Mouse (Mus musculus): ENCODE results near the gene Srsf4.

Srsf4 gene

DNA sequence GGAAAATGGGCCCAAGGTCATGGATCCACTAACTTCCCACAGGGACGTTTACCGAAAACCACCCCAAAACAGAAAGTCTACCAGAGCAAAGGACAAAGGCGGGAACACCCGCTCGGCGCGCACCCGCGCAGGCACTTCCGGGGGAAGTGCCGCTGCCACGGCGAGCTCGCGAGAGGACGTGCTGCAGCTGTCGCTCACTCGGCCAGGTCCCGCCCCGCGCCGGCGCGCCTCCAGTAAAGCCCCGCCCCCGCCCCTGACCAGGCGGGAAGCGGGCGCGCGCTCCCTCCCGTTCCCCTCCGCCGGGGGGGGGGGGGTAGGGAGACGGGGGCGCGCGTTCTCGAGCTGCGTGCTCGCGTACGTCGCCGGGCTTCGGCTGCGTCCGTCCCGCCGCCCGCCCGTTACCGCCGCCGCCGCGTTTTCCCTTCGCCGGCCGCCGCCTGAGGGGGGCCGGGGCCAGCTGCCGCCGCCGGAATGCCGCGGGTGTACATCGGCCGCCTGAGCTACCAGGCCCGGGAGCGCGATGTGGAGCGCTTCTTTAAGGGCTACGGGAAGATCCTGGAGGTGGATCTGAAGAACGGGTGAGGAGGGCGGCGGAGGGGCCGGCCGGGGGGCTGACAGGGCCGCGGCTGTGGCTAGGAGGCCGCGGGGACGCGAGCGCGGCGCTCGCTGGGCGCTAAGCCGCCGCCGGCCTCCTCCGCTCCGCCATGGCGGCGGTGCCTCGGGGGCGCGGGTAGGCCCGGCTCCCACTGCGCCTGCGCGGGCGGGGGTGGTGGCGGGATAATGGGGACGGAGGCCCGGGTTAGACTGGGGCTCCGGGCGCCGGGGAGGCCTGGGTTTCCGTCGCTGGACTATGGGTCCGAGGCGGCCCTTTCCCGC is at the start of gene Srsf4:
Gene Srsf4, plus strand, starts transcription at position 325 of the 876 bp plus-strand sequence.
- peak; percentile 91 for DNase-seq (ENCODE audit: low spot score)

DNA sequence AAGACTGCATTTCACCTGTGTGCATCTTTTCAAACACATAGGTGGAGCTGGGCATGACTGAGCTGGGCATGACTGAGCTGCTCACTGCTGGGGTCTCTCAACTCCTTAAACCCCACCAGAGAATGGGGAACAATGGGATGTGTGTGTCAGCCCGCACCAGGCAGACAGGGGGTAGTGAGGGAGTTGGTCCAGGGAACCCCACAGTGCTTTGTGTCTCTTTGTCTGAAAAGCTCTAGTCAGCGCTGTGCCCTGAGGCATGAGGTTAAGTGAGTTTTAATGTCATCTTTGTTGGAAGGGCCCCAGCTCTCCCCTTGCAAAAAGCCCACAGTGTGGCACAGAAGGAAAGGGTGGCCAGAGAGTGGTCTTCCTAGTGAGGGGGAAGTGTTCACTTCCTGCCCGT is 48.5 kb upstream of the Srsf4 start:
- no peak for DNase-seq (ENCODE audit: low spot score)

DNA sequence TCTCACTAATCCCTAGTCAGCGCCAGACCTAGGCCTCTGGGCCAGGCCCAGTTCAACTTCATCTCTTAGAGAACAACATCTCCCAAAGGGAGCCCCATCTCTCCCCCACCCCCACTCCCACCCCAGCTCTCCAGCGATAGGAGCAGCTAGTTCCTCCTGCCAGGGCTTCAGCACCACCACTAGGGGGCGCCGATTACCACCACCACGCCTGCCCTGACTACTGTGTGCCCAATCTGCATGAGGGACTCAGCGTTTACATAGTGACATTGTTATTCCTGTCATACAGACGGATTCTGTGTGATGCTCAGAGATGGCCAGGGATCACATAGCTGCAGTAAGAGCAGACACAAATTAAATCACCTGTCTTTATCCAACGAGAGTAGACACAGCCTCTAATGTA is 47.6 kb upstream of the Srsf4 start:
- DNase-seq (ENCODE audit: low spot score) = no peak

DNA sequence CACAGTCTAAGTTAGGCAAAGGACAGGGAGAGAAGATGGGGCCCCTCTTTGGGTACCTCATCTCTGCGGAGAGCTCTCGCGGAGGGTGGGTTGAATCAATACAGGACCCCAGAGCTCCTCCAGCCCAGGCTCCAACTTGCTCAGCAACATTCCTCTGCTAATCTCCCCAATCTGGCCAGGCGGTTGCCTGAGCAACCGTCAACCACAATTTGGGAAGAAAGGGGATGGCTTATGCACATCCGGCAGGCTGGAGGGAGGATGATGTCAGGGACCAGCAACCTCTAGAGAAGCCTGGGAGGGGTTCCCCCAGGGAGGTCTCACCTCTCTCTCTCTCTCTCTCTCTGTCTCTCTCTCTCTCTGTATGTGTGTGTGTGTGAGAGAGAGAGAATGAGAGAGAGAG is 46.5 kb upstream of the Srsf4 start:
- no peak for DNase-seq (ENCODE audit: low spot score)

DNA sequence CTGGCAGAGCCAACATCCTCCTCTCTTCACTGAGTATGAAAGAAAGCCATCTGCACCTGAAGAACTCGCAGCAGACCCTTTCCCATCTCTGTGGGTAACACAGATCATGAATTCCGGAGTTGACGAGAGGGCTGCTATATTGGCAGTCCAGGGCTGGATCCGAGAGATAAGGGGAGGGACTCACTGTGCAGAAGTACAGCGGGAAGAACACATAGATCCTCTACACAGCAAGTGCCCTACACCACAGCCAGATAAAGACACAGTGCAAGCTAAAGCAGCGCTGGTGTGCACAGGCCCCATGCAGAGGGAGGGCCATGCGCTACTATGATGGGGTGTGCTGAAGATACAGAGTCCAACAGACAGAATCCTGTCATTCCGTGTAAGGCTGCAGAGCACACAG is 44.3 kb upstream of the Srsf4 start:
- DNase-seq (ENCODE audit: low spot score) = no peak

DNA sequence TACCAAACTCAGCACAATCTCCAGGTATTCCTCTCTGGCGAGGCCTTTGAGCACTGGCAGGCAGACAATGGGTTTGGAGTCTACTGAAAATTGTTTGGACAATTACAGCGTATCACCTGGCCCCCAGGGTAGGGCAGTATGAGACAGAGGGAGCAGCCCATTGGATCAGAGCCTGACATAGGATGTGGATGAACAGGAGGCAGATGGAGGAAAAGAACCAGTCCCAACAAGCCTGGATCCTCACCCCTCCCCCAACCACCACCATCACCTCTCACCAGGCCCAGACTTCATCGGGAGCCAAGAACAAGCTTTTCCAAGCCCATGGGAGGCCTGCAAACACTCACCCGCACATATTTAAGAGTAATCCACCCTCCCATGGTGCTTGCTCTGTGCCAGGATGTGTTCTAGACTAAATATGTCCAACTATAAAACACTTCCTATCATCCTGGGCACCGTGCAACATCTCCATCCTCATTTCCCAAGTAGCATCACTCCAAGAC is 41.8 kb upstream of the Srsf4 start:
- no peak for DNase-seq (ENCODE audit: low spot score)

DNA sequence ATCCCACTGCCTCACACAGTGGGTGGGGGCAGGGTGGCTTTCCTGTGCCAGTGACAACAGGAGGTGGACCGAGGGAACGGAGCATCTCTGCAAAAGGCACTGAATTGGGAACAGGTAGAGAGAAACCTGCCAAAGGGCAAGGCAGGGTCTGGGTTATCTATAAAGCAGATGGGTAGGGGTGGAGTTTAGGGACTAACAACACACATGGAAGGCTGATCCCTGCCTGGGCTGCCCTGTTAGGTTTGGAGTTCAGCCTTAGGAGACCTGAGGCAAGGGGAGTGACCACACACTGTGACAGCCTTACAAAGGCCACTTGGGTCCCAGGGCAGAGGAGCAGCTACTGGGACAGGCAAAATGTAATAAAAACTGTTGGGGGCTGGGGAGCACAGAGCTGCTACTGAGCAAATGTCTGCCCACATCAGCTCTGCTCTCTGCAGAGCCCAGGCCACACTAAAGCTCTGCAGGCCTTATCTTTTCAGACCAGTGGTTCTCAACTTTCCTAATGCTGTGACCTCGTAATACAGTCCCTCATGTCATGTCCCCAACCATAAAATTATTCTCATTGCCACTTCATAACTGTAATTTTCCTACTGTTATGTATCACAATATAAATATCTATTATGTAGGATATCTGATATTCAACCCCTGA is 40.5 kb upstream of the Srsf4 start:
- DNase-seq (ENCODE audit: low spot score) = no peak

DNA sequence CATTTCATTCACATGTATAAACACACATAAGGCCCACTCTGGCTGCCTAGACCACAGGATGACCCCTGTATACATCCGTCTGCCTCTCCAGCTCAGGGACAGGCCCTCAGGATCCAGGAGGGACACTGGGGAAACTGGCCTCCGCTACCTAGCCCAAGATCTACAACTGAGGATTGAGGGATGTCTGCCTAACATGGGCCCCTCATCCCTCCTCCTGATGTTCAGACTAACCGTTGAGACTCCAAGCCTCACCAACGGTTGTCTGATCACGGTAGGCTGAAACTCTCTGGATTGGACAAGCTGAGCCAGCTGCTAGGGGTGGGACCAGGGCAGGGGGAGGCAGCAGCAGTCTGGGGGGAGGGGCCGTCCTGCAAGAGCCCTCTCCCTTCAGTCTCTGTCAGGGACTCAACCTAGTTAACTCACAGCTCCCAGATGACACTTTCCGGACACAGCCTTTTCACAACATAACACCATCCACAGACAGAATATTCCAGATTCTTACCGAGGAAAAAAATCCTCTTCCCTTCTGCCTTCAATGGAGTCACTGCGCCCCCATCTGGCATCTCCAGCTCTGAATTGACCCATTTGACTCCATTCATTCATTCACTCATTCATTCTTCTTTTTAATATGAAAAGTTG is 39.3 kb upstream of the Srsf4 start:
- DNase-seq (ENCODE audit: low spot score) = no peak

DNA sequence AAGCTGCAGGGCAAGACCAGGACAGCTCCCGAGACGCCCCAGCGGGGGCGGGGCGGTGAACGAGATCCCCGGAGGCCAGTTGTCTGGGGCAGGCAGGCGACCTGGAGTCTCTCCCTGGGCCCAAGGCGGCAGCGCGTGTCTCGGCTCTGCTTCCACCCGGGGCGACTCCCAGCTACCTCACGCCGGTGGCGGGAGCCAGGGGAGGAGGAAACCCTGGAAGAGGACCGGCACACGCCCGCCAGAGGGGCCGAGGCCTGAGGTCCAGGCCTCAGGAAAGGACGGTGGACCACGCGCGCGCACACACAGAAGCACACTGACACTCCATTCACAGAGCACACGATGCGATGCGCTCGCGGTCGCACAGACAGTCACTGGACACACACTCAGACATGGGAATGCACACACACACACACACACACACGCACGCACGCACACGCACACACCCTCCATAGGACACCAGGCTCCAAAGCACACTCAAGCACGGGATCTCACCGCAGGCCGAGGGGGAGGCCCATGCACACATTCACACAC is 37.0 kb upstream of the Srsf4 start:
- DNase-seq (ENCODE audit: low spot score) = no peak

DNA sequence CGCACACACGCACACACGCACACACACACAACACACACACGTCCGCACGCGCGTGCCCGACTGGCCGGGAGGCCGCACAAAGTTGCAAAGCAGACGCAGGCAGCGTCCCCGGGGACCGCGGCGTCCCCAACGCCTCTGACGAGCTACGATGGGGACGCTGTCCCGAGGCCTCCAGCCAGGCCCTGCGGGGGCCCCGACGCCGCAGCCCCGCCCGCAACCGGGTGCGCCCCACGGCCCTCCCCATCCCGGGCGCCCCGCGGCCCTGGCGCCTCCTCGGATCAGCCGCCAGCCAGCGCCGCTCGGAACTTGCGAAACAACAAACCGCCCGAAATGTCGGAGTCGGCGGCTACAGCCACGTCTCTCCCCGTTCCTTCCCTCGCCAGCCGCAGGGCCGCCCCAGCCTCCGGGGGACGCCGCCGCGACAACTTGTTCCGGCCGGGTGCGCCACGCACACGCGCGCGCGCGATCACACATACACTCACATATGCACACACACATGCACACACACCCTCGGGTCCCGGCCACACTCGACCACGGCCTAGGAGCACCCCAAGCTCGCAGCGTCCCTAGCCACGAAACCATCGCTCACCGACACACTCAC is 36.4 kb upstream of the Srsf4 start:
- DNase-seq (ENCODE audit: low spot score) = peak; percentile 20

DNA sequence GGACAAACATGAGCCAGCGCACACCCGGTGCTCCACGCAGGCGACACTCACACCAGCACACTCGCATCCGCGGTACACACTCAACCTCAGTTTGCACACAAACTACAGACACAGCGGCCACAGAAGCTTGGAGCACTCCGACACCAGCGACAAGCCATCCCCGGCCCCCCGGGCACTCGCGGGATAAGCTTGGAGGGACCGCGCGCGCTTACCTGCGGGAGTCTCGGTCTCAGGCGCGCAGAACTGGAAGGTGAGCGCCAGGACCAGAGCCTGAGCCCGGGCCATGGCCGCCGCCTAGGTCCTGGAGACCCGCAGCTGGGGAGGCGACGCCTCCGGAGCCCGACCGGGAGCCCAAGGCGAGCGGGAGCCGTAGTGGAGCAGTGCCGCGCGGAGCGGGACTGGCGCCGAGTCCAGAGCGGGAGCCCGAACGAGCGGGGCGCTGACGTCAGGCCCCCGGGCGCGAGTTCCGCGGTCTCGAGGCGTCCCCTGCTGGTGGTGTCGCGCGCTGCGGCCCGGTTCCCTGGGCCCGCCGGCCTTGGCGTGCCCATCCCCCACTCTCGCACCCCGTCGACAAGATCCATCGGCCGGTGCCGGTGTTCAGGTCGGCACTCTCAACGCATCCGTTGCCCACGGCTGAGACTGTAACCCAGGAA is 35.4 kb upstream of the Srsf4 start, which contains the start of gene Ptpru:
Gene Ptpru, minus strand, starts transcription at position 417 of the 653 bp plus-strand sequence.
- DNase-seq (ENCODE audit: low spot score) = peak; percentile 74

DNA sequence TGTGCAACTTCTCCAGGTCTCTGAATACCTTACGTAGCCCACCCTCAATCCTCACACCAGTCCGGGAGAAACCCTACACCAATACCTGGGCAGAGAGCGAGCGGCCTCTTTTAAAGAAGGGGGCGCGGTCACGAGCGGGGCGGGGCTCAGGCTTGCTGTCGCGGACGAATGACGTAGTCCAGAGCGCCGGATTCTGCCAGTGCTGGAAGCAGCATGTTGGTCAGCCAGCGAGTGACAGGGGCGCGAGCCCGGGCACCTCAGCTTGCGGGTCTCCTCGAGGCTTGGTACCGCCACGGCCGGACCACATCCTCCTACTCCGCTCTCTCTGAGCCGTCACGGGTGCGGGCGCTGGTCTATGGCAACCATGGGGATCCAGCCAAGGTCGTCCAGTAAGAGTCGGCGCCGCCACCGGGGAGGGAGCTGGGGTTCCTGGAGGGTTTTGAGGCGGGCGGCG is 30.1 kb upstream of the Srsf4 start, which contains the start of gene Mecr:
Gene Mecr, plus strand, starts transcription at position 181 of the 454 bp plus-strand sequence.
- DNase-seq (ENCODE audit: low spot score) = peak; percentile 79

DNA sequence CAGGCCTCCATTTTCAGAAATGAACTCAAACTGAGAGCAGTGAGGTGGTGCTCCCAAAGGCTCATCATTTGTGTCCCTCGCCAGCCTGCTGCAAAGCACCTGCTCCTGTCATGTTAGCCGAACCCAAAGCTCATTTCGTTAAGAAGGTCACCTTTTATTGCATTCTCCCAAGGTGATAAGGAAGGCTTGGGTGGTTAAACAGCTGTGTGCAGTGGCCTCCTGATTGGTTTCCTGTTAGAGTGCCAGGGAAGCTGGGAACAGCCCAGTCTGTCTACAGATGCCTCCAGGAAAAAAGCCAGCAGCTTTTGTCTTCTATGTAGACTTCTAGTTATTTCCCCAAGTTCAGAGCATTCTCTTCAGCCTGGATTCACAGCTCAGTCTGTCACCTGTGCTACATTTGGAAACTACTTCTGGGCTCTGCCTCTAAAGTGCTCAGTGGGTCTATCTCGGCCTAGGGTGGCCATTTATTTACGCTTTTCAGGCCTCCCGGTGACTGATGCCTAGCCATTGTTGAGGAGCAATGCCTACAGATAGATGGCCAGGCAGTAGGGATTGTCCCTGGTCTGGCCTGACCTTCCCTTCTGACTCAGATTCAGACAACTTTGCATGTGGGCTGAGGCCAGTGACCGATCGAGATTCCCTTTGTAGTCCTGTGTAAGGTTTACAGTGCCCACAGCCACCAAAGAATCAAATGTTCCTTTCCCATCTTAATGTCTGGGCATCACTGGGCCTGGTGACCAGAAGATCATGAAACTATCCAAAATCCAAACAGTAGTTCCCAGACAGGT is 27.2 kb upstream of the Srsf4 start:
- DNase-seq (ENCODE audit: low spot score) = no peak

DNA sequence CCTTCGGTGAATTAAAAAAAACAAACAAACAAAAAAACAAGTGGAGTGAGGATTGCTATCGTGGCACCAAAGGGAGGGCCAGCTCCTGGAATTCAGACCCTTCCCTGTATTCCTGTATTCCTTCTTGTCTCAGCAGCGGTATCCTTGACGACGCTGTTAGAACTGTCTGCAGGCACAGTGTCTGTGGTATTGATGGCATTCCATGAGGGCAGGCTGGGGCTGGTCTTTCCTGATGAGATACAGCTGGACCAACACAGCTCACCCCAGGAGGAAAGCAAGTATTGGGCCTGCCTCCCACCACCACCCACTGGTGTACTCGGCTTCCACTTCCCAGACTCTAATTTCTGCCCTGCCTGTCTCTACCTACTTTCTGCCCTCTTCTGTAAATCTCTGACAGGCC is 25.3 kb upstream of the Srsf4 start:
- DNase-seq (ENCODE audit: low spot score) = no peak

DNA sequence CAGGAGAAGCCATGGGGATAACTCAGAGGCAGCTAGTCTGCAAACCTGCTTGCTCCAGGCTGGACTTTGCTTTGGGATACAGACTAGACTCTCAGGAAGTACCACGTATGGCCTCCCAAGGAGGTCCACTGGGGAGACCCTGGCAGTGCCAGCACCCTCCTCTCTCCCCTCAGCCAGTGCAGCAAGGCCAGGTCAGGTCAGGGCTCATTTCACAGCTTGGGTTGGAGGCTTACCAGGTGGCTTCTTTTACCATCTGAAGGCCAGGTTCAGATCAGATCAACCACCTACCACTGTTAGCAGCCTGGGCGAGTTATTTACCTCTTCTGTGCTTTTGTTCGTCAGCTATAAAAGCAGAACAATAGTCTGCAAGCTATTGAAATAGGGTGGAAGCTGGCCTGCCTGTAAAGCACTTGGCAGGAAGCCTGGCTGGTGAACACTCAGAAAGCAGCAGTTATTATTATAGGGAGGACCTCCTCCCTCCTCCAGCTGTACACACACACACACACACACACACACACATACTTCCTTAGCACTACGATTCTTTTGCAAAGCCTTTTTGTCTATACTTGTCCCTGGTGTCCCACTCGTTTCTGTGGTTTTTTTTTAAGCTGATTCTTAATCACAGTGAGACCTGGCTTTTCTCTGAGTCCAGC is 23.3 kb upstream of the Srsf4 start:
- DNase-seq (ENCODE audit: low spot score) = peak; percentile 34

DNA sequence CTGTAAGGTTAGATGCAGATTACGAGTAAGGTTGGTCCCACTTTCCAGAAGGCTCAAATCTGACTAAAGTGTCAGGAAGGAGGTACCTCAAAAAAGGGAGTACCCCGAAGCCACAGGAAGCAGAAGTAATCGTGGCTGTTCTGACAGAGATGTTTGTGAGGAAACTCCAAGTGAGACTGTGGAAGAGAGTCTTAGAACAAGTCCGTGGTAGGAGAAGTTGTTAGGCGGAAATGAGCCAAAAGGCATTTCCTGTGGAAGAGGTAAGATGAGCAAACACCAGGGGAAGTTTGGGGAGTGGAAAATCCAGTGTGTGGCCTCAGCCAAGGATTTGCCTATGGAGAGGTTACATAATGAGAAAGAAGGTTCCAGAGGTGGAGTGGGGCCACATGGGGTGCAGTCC is 18.5 kb upstream of the Srsf4 start:
- no peak for DNase-seq (ENCODE audit: low spot score)

DNA sequence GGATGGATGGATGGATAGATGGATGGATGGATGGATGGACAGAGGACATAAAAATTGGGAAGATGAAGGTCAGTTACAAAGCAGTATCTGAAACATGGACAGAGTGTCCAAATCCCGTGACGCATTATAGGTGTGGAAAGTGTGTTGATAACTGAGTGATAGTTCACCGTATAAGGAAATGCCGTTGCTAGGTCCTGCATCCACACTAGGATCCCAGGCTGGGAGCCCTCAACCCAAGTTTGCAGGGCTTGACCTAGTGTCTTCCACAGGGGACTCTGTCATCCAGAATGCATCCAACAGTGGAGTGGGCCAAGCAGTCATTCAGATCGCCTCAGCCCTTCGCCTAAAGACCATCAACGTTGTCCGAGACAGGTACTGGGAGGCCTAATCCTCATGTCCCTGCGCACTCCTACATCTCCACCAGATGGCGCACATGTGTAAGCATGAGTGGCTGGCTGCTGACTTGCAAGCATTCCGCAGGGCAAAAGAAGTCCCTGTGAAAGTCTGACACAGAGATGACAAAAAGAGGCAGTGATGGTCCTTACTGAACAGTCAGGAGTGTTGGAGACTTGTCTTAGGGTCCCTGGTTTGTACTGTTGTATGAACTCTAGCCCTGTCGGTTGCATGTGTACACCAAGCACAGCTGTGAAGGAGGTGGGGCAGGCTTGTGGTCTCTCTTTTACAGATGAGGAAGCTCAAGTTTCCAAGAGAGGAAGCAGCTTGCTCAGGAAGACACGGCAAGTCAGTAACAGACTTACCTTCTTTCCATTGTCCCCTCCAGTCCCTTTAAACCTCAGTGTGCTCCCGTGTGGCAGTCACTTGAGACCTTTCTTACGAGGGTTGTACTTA is 12.7 kb upstream of the Srsf4 start:
- peak; percentile 28 for DNase-seq (ENCODE audit: low spot score)

DNA sequence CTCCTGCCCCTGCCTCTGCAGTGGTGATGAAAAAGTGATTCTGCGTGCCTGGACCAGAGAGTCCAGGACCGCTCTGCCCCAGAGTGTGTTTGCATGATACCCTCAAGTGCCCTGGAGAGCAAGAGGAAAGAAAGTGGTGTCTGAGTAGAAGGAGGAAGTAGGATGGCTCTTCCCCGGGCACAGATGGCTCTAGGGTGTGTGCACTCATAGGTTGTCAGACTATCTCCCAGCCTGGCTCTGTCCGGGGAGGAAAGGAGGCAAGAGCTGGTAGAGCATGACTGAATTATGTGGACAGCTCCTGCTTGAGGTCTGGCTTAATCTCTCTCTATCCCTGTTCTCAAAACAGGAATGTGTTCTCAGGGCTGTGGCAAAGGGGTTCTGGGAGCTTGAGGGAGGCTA is 12.1 kb upstream of the Srsf4 start:
- no peak for DNase-seq (ENCODE audit: low spot score)

DNA sequence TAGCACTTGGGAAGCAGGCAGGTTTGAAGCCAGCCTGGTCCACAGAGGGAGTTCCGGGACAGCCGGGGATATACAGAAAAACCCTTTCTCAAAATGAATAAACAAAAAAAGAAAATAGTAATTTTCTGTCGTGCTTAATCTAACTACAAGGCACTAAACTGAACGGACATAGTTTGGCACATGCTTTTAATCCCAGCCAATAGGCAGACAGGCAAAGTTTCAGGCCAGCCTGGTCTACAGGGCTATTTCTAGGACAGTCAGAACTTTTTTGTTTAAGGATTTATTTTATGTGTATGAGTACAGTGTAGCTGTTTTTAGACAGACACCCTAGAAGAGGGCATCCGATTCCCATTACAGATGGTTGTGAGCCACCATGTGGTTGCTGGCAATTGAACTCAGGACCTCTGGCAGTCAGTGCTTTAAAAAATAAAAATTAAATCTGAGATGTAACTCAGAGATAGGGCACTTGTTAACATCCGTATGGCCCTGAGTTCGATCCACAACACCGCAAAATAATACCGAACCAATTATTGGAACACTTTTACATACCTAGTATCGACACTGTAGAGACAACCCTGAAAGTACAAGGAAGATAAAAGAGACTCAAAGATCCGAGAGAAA is 635 bp upstream of the Srsf4 start:
- DNase-seq (ENCODE audit: low spot score) = no peak

Measured in ovary, adult 18-20 months (tissue).